Mouse (Mus musculus) layer of hippocampus, postnatal 36 days (tissue): ENCODE measurements at regions not wholly inside any gene's neighbourhood (a gene's known extent, or its start where the extent isn't known, plus 50 kb on each side); places are given as distances from the start of the nearest gene placed in this dataset.

Experiments used
- DNase-seq, 2 experiments: peaks; one replicate each; pipeline ENCODE4 v3.0.0; 2022

DNA sequence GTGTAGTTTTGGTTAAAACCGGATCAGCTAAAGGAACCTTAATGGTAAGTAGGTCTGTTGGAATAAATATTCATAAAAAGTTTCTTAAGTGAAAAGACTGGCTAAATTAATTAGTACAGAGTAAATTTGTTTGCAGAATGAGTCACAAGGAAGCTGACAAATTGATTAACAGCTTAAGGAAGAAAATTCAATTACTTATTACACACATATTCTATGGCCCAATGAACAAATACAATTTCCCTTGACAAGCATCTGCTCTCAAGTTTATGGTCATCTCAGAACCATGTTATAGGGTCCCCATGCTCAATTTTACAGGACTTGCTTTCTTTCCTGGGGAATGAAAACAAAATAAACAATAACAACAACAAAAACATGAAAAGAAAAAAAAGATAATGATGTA lies 231.4 kb upstream of the Frg1 start:
- DNase-seq = no peak

GRCm38 (mm10) chr8:41644626-41645025 lies 227.8 kb upstream of the Frg1 start:
- DNase-seq = no peak

DNA sequence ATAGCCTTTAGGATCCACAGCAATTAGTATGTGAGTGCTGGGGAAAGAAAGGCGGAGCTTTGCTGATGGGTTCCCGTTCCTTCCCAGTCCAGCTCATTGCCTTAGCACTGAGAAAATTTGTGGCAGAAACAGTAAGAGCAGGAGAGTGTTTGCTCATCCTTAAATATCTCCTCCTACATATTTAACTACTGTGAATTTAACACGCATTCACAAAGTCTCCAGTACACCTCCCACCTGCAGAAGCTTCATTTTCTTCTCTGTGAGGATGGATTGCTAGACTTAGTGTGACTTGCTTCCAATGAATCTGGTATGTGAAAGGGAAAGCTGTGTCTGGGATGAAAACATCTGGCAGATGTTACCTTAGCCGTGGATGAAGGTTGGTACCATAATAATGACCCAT lies 207.0 kb upstream of the Frg1 start:
- no peak for DNase-seq

DNA sequence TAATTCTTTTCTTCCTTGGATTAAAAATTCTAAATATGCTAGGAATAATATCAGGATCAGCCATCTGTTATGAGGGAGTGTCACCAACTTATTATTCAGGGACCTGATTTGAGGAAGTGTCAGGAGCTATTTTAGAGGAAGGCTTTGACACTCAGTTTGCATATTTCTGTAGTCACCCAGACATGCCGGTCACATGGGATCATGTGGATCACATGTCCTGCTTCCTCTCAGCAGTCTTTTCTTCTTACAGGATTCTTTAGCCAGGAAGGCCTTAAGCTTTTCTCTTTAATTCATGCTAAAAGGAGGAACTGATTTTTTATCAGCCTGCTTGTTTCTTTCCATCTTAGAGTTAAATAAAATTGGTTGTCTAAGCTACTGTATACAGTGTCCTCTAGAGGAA lies 183.4 kb upstream of the Frg1 start:
- no peak for DNase-seq

GRCm38 (mm10) chr8:41594446-41594845 lies 177.6 kb upstream of the Frg1 start:
- no peak for DNase-seq

GRCm38 (mm10) chr8:41593666-41594042 lies 176.8 kb upstream of the Frg1 start:
- DNase-seq = no peak

- no peak for DNase-seq
These were observed 176.1 kb upstream of the Frg1 start for GRCm38 (mm10) chr8:41592741-41593665.

DNA sequence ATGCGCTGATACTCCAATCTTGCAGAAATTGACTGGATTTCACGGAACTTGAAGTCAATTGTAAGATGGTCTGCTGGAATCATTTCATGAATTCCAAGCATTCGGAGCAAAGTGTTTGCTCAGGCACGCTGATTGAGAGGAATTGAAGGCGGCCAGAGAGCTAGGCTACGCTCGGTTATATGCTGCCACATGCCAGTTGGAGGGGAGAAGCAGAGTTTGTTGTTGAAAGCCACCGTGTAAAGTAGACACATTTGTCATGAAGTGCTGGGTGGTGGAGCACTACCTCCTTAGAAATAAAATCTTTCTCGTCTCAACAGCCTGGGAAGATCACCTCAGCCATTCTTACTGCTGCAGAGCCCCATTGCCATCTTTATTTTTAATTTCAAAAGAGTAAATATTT lies 175.3 kb upstream of the Frg1 start:
- no peak for DNase-seq

- no peak for DNase-seq
These were observed 171.3 kb upstream of the Frg1 start for GRCm38 (mm10) chr8:41588157-41588556.

GRCm38 (mm10) chr8:41573027-41573885 lies 156.4 kb upstream of the Frg1 start:
- peak; percentile 59 to 78 for DNase-seq

GRCm38 (mm10) chr8:41570566-41570965 lies 153.7 kb upstream of the Frg1 start:
- DNase-seq = no peak

DNA sequence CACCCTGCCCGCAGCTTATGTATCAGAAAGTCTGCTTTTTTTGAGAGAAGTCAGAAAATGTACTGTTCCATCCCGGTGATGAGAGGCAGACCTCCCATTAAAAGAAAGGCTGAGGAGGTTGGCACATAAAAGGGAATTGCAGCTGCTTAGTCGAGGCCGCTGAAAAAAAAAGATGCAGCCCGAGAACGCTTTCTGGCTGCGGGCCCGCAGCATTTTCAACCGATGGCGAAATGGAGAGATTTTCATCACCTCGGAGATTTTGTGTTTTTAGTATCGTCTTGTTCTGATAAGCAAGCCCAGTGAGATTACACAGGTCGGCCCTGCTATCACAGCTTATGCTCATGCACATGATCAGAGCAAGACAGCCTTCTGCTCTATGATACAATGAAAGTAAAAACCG lies 145.1 kb upstream of the Frg1 start:
- DNase-seq = no peak

- DNase-seq = peak in 1 of 2 experiments; percentile 16
These were observed 139.9 kb upstream of the Frg1 start for GRCm38 (mm10) chr8:41556819-41557218.

DNA sequence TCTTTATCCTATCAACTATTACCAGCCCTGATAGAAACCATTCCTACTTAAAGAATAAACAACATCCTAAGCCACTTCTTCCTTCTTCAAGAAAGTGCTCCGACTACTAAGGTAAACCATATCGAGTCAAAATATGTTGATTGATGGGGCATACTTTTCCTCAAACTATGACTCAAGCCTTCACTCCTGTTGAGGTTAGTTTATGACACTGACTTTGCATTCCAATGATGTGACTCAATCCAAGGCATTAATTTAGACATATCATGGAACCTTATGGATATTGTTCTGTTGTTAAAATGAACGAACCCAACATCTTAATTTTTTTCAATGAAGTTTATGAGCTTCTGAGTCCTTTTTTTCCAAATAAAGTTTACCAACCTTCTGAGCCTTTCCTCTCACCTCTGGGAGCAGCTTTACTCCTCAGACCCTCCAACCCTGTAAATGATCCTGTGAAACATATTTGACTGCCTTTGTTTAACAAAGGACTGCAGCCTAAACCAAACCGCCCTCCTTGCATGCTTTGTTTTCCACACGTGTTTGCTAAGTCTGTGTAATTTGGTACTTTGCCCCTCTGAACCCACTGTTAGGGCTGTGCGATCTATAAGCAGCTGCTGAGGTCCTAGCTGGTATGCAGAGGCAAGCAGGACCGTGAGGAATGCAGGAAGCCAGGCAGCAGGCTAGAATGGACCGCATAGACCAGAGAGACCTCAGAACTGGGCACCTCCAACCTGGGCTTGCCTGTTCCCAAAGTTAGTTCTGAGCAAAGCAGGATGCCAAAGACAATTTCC lies 136.1 kb upstream of the Frg1 start:
- no peak for DNase-seq

DNA sequence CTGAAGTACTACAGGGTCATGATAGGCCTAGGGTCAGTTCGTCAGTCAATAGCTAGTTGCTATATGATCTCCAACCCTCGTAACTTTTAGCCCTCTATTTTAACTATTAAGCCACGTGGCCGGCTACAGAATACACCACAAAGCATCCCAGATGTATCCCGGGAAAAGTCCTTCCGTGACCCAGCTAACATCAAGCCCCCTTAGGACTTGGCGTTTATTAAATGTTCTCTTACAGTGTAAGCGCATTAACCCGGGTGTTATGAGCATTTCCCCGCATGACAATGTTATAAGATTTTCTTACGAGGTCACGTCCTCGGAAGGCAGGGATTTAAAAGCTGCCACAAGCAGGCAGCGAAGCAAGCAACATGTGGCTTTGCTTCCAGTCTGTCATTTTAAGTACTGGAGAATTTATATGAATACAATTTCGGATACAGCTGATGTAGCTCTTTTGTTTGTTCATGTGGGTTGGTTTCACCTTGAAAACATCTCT lies 135.1 kb upstream of the Frg1 start:
- DNase-seq = no peak

- DNase-seq = peak in 1 of 2 experiments; percentile 12
These were observed 133.2 kb upstream of the Frg1 start for GRCm38 (mm10) chr8:41550095-41550420.

DNA sequence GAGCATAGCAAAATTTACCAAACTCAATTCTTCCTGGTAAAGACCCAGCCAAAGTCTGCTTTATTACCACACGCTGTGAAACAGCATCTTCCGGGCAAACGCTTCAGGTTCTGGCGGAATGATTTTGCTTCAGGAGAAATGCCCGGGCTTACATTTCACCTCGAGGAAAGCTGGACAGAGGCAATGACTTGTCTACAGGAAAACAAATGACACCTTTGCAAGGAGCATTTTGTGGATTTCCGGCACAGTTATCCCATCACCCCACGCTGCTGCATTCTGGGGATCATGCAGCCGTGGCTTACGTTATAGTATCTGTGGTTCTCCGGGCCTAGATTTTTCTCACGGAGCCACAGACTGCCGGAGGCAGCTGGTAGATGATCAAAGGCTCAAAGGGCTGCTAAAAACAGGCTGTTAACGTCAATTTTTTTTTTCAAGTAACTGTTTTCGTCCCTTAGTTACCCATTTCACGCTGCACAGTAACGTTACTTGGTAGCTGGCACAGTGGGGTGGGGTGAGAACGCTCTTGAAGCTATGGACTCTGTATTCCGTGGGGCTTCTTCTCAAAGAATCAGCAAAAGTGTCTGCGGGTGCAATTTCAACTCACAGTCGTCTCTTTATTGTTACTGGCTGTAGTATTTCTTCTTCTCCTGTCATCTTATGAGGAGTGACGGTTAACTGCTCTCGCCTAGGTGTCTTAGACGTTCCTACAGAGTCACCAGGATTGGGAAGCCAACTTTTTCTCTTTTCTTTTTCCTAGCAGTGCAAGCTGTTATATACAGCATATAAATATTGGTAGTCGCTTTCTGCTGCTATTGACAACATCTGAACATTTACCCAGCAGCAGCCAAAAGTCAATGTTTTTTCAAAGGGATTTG lies 132.6 kb upstream of the Frg1 start:
- no peak for DNase-seq

- no peak for DNase-seq
These were observed 131.0 kb upstream of the Frg1 start for GRCm38 (mm10) chr8:41547730-41548368.

DNA sequence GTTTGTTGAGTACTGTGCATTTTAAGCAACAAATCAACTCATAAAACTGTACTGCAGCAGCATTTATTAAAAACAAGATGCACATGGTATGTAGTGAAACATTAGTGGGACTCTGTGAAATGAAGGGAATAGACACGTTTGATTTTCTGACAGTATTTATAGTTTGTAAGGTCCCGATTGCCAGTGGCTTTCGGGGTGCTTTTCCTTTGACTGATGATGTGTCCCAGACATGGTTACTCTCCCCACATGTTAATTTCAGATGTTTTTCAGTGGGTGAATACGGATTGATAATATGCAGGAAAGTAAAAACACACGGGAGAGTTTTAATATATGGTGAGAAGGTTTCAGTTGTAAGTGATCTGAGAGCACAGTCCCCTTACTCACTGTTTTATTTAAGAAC lies 115.3 kb upstream of the Frg1 start:
- DNase-seq = no peak

- no peak for DNase-seq
These were observed 112.7 kb upstream of the Frg1 start for GRCm38 (mm10) chr8:41529581-41529980.

GRCm38 (mm10) chr8:41526283-41526682 lies 109.4 kb upstream of the Frg1 start:
- DNase-seq = no peak
